Mouse (Mus musculus) lung, embryonic 14.5 days (tissue): Measurements from ENCODE around the gene Kcnq5. TPM values are rescaled to one million over a fixed set of nuclear protein-coding genes. Genes with fewer than 3 reads are reported as not detected.
"Not testable (repeated sequence)": the region's sequence is repeated elsewhere in the genome, so short reads cannot be mapped to it uniquely, and the experiment has no call there.

ENCODE experiments used
- ATAC-seq: fragments of 200-750 bp; cut with Nextera tagmentation; 2 replicates; pipeline ENCODE4 v1.8.0; 2017; ENCODE audit warnings: mild to moderate bottlenecking, moderate TSS enrichment, moderate library complexity; ENCODE audit not compliant: insufficient read depth
- DNase-seq: peaks from one replicate; pipeline ENCODE4 v3.0.0-alpha.2; 2015
- H3K27ac ChIP-seq: fragments of 300-500 bp; sonication (generic); 2 replicates; pipeline ENCODE4 v1.5.1; 2014; ENCODE audit warnings: low read depth, mild to moderate bottlenecking, moderate library complexity
- H3K27me3 ChIP-seq: fragments of 300-500 bp; sonication (generic); 2 replicates; pipeline ENCODE4 v1.6.1; 2014; ENCODE audit warnings: low read length, control low read depth; ENCODE audit not compliant: insufficient read depth
- H3K36me3 ChIP-seq: fragments of 300-500 bp; sonication (generic); 2 replicates; pipeline ENCODE4 v1.6.1; 2014; ENCODE audit warnings: control low read depth; ENCODE audit not compliant: insufficient read depth
- H3K4me1 ChIP-seq: fragments of 300-500 bp; sonication (generic); 2 replicates; pipeline ENCODE4 v1.6.1; 2014; ENCODE audit warnings: antibody characterized with exemption, control low read depth; ENCODE audit not compliant: insufficient read depth
- H3K4me2 ChIP-seq: fragments of 300-500 bp; sonication (generic); 2 replicates; pipeline ENCODE4 v1.6.1; 2014; ENCODE audit warnings: mild to moderate bottlenecking
- H3K4me3 ChIP-seq: fragments of 300-500 bp; sonication (generic); 2 replicates; pipeline ENCODE4 v1.5.1; 2014; ENCODE audit warnings: low read depth, low read length
- H3K9ac ChIP-seq: fragments of 300-500 bp; sonication (generic); 2 replicates; pipeline ENCODE4 v1.6.1; 2014
- H3K9me3 ChIP-seq: fragments of 300-500 bp; sonication (generic); 2 replicates; pipeline ENCODE4 v1.6.1; 2016; ENCODE audit warnings: low read depth, low read length, control low read depth
- CTCF ChIP-seq: IDR thresholded peaks from 2 replicates; pipeline ENCODE4 v1.5.1; 2016; ENCODE audit warnings: antibody characterized with exemption, low read depth
- WGBS: fragments of 180-500 bp; shearing (Covaris S2); extraction: QIAGEN DNeasy Blood & Tissue Kit; methylation state at CpG from one replicate; pipeline ENCODE4 v1.1.7; 2014; 5-methylcytosine and 5-hydroxymethylcytosine counted together
- polyA plus RNA-seq: library from polyadenylated mRNA; unstranded; fragments of >200 nt; fragmentation: Nextera tagmentation; extraction: Ambion mirVana; gene quantifications from 2 replicates; pipeline ENCODE4 v1.2.1, GENCODE M21; 2014

Gene Kcnq5
- polyA plus RNA-seq, 1 experiment from 2014 or later = 3.1 TPM

- H3K4me3 ChIP-seq = no peak overlapping the region
- 72% methylated on average over 5 of the region's 5 CpGs for WGBS
Observed at GRCm38 (mm10) chr1:21803751-21804476, 157.8 kb downstream of the Kcnq5 start.

GRCm38 (mm10) chr1:21780746-21781145 lies 181.0 kb downstream of the Kcnq5 start:
- Histone ChIP-seq H3K4me1 (no peaks in the 10 kb centered on the region), H3K4me3 (no peak overlapping the region), H3K9me3 (no peaks in the 10 kb centered on the region), H3K4me2 (no peak overlapping the region), H3K9ac (no peak overlapping the region), H3K27me3 (no peaks in the 10 kb centered on the region), H3K36me3 (no peaks in the 10 kb centered on the region), H3K27ac (no peak overlapping the region)
- TF ChIP-seq CTCF = no peak
- 75% methylated on average over 5 of the region's 5 CpGs for WGBS
- ATAC-seq (no peak), DNase-seq (no peak)

More at GRCm38 (mm10) chr1:21803751-21804476, 157.8 kb downstream of the Kcnq5 start:
- Histone ChIP-seq H3K4me1 (no peaks in the 10 kb centered on the region), H3K9ac (no peak overlapping the region), H3K36me3 (no peaks in the 10 kb centered on the region), H3K9me3 (no peaks in the 10 kb centered on the region), H3K4me2 (no peak overlapping the region), H3K27ac (no peak overlapping the region), H3K27me3 (no peaks in the 10 kb centered on the region)
- DNase-seq (no peak), ATAC-seq (no peak)
- TF ChIP-seq CTCF = no peak

- WGBS = 72% methylated on average over 5 of the region's 5 CpGs
- Histone ChIP-seq H3K9ac (no peak overlapping the region), H3K4me1 (no peaks in the 10 kb centered on the region), H3K27ac (no peak overlapping the region), H3K9me3 (no peaks in the 10 kb centered on the region), H3K36me3 (no peaks in the 10 kb centered on the region), H3K4me3 (no peak overlapping the region), H3K4me2 (no peak overlapping the region), H3K27me3 (no peaks in the 10 kb centered on the region)
- TF ChIP-seq CTCF = no peak
- DNase-seq (no peak), ATAC-seq (no peak)
Observed at GRCm38 (mm10) chr1:21777560-21777959, 184.2 kb downstream of the Kcnq5 start.

- 41% methylated on average over 5 of the region's 5 CpGs for WGBS
- Histone ChIP-seq H3K9me3 (no peaks in the 10 kb centered on the region), H3K4me2 (no peak overlapping the region), H3K27me3 (no peaks in the 10 kb centered on the region), H3K4me1 (no peaks in the 10 kb centered on the region), H3K9ac (no peak overlapping the region), H3K4me3 (no peak overlapping the region), H3K27ac (no peak overlapping the region), H3K36me3 (no peaks in the 10 kb centered on the region)
- DNase-seq (peak; percentile 86), ATAC-seq (peak; percentile 90)
- TF ChIP-seq CTCF = no peak
Observed at GRCm38 (mm10) chr1:21773931-21774330, 187.8 kb downstream of the Kcnq5 start.

GRCm38 (mm10) chr1:21770494-21770893 lies 191.2 kb downstream of the Kcnq5 start:
- Histone ChIP-seq H3K9ac (no peak overlapping the region), H3K4me3 (no peak overlapping the region), H3K27ac (no peak overlapping the region), H3K4me1 (no peaks in the 10 kb centered on the region), H3K9me3 (no peaks in the 10 kb centered on the region), H3K36me3 (no peaks in the 10 kb centered on the region), H3K27me3 (no peaks in the 10 kb centered on the region), H3K4me2 (no peak overlapping the region)
- DNase-seq (no peak), ATAC-seq (no peak)
- TF ChIP-seq CTCF = no peak
- 66% methylated on average over 1 of the region's 1 CpGs for WGBS

GRCm38 (mm10) chr1:21749297-21749696 lies 212.4 kb downstream of the Kcnq5 start:
- no peak overlapping the region for H3K4me2 ChIP-seq
- H3K4me3 ChIP-seq = no peak overlapping the region
- no peaks in the 10 kb centered on the region for H3K9me3 ChIP-seq
- H3K4me1 ChIP-seq = no peaks in the 10 kb centered on the region
- no peak for TF ChIP-seq CTCF
- WGBS = 83% methylated on average over 1 of the region's 1 CpGs
- no peak overlapping the region for H3K9ac ChIP-seq
- ATAC-seq = no peak
- no peak for DNase-seq
- H3K27me3 ChIP-seq = no peaks in the 10 kb centered on the region
- no peaks in the 10 kb centered on the region for H3K36me3 ChIP-seq
- no peak overlapping the region for H3K27ac ChIP-seq

GRCm38 (mm10) chr1:21729131-21729530 lies 232.6 kb downstream of the Kcnq5 start:
- no peak for DNase-seq
- 12% methylated on average over 1 of the region's 1 CpGs for WGBS
- H3K9me3 ChIP-seq = no peaks in the 10 kb centered on the region
- no peaks in the 10 kb centered on the region for H3K36me3 ChIP-seq
- no peaks in the 10 kb centered on the region for H3K4me1 ChIP-seq
- no peaks in the 10 kb centered on the region for H3K27me3 ChIP-seq
- no peak for TF ChIP-seq CTCF
- no peak overlapping the region for H3K4me2 ChIP-seq
- no peak overlapping the region for H3K27ac ChIP-seq
- H3K4me3 ChIP-seq = no peak overlapping the region
- no peak for ATAC-seq
- no peak overlapping the region for H3K9ac ChIP-seq

- peak; percentile 31; the same call in 1 of the 2 replicates for ATAC-seq
- H3K9me3 ChIP-seq, H3K27me3 ChIP-seq, H3K4me2 ChIP-seq, H3K9ac ChIP-seq, H3K4me3 ChIP-seq, H3K4me1 ChIP-seq, H3K36me3 ChIP-seq, H3K27ac ChIP-seq: not testable (repeated sequence)
- peak; percentile 65 for DNase-seq
- 25% methylated on average over 1 of the region's 2 CpGs for WGBS
Observed at GRCm38 (mm10) chr1:21723231-21723630, 238.5 kb downstream of the Kcnq5 start.
